Mouse (Mus musculus) hindbrain, embryonic 16.5 days (tissue): Measurements from ENCODE around the gene Pdzrn4. TPM values are rescaled to one million over a fixed set of nuclear protein-coding genes. Genes with fewer than 3 reads are reported as not detected.

ENCODE experiments used
- ATAC-seq: fragments of 200-750 bp; cut with Nextera tagmentation; 2 replicates; pipeline ENCODE4 v1.8.0; 2017; ENCODE audit warnings: moderate TSS enrichment, moderate library complexity
- H3K27ac ChIP-seq: fragments of 300-500 bp; sonication (generic); 2 replicates; pipeline ENCODE4 v1.5.1; 2014; ENCODE audit warnings: low read depth, mild to moderate bottlenecking, control low read depth, low read length, moderate library complexity
- H3K27me3 ChIP-seq: fragments of 300-500 bp; sonication (generic); replicated peaks from 2 replicates; pipeline ENCODE4 v1.6.1; 2014; ENCODE audit warnings: low read length; ENCODE audit not compliant: control insufficient read depth, insufficient read depth
- H3K36me3 ChIP-seq: fragments of 300-500 bp; sonication (generic); 2 replicates; pipeline ENCODE4 v1.6.1; 2014; ENCODE audit warnings: mild to moderate bottlenecking, low read length, moderate library complexity, mixed read lengths; ENCODE audit not compliant: control insufficient read depth, insufficient read depth
- H3K4me1 ChIP-seq: fragments of 300-500 bp; sonication (generic); 2 replicates; pipeline ENCODE4 v1.6.1; 2014; ENCODE audit warnings: low read depth, low read length; ENCODE audit not compliant: control insufficient read depth, insufficient read depth
- H3K4me2 ChIP-seq: fragments of 300-500 bp; sonication (generic); 2 replicates; pipeline ENCODE4 v1.6.1; 2014; ENCODE audit warnings: mild to moderate bottlenecking, low read length, control low read depth, moderate library complexity
- H3K4me3 ChIP-seq: fragments of 300-500 bp; sonication (generic); 2 replicates; pipeline ENCODE4 v1.5.1; 2014; ENCODE audit warnings: mild to moderate bottlenecking, low read length, control low read depth, moderate library complexity
- H3K9ac ChIP-seq: fragments of 300-500 bp; sonication (generic); 2 replicates; pipeline ENCODE4 v1.6.1; 2014; ENCODE audit warnings: low read depth, mild to moderate bottlenecking, control low read depth, low read length, moderate library complexity
- H3K9me3 ChIP-seq: fragments of 300-500 bp; sonication (generic); 2 replicates; pipeline ENCODE4 v1.6.1; 2014; ENCODE audit warnings: mild to moderate bottlenecking, low read length, moderate library complexity; ENCODE audit not compliant: control insufficient read depth
- WGBS: fragments of 180-500 bp; shearing (Covaris S2); extraction: QIAGEN DNeasy Blood & Tissue Kit; methylation state at CpG from one replicate; pipeline ENCODE4 v1.1.7; 2014; 5-methylcytosine and 5-hydroxymethylcytosine counted together
- polyA plus RNA-seq: library from polyadenylated mRNA; unstranded; fragments of >200 nt; fragmentation: Nextera tagmentation; extraction: Ambion mirVana; gene quantifications from 2 replicates; pipeline ENCODE4 v1.2.1, GENCODE M21; 2015

Gene Pdzrn4
- polyA plus RNA-seq, 1 experiment from 2014 or later: 26.6 TPM

- Histone ChIP-seq H3K27me3 (no peaks in the 10 kb centered on the region), H3K36me3 (no peaks in the 10 kb centered on the region), H3K4me1 (0 out of 2 replicates have a peak, but pooled peaks cover 2% of the 10 kb centered on the region), H3K4me2 (no peak overlapping the region), H3K9ac (no peak overlapping the region), H3K4me3 (no peak overlapping the region), H3K9me3 (no peaks in the 10 kb centered on the region), H3K27ac (peak overlapping the region; percentile 11; the same call in 1 of the 2 replicates)
- peak; percentile 50; the same call in 1 of the 2 replicates for ATAC-seq
- WGBS: 31% methylated on average over 10 of the region's 10 CpGs
These were observed 299.7 kb downstream of the Pdzrn4 start for GRCm38 (mm10) chr15:92696276-92696956.

DNA sequence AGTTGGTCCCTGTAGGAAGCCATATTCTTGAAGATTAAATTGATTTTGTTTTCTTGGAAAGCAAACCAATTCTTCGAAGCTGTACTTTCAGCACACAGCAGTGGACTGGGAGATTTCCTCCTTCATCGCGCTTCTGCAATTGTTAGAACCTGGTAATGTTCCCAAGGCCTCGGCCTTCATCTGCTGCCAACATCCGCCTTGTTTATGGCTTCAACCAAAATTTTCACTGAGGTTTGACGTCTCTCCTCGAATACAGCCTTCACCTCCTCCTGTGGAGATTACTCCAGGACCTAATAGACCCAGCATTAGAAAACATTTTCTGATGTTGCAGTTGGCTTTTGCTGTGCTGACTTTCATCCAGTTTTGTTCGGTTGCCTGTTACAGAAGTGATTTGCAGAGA lies 307.5 kb downstream of the Pdzrn4 start:
- Histone ChIP-seq H3K4me3 (no peak overlapping the region), H3K9ac (no peak overlapping the region), H3K4me1 (no peaks in the 10 kb centered on the region; the same call in 1 of the 2 replicates), H3K27me3 (no peaks in the 10 kb centered on the region), H3K36me3 (no peaks in the 10 kb centered on the region), H3K27ac (peak overlapping the region; percentile 16), H3K4me2 (no peak overlapping the region), H3K9me3 (no peaks in the 10 kb centered on the region)
- ATAC-seq: no peak
- WGBS: 60% methylated on average over 8 of the region's 8 CpGs

GRCm38 (mm10) chr15:92738676-92739075 lies 342.0 kb downstream of the Pdzrn4 start:
- no peaks in the 10 kb centered on the region for H3K9me3 ChIP-seq
- H3K9ac ChIP-seq: no peak overlapping the region
- no peaks in the 10 kb centered on the region for H3K36me3 ChIP-seq
- no peak overlapping the region for H3K4me3 ChIP-seq
- no peak for ATAC-seq
- peaks cover 3% of the 10 kb centered on the region for H3K4me1 ChIP-seq
- 85% methylated on average over 2 of the region's 2 CpGs for WGBS
- H3K27ac ChIP-seq: no peak overlapping the region
- H3K27me3 ChIP-seq: no peaks in the 10 kb centered on the region
- H3K4me2 ChIP-seq: no peak overlapping the region

DNA sequence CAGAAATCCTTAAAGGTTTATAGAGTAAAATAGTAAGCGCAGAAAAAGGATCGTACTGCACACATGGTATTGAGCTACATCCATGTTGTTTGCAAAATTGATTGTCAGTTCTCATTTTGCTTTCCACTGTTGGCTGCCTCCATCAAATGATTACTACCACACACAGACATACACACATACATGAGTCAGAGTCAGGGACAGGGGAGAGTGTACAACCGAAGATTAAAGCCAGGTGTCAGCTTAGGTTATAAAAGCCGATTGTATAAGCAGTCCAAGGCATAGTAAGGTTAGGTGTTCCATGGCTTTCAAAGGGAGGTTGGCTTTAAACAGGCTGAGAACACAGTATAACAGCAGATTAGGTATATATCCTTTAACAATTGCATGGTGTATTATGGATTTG lies 343.2 kb downstream of the Pdzrn4 start:
- WGBS: 87% methylated on average over 4 of the region's 4 CpGs
- Histone ChIP-seq H3K4me1 (peaks cover 5% of the 10 kb centered on the region), H3K4me2 (no peak overlapping the region)

DNA sequence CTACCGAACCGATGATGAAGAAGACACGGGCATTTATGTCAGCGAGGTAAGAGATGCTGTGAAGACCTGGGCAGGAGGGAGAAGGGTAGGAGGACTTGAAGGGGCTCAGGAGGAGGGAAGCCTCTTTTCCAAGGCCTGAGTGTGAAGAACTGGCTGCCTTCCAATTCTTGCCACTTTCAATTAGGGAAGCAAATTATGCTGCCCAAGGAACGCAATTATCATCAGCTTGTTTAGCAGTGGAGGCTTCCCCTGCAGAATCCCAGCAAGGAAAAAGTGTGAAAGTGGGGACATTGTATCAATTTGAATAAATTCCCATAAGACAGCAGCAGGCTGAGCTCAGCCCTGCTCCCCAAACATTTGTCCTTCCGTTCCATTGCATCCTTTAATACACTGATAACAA lies 346.9 kb downstream of the Pdzrn4 start:
- whole genome bisulfite sequencing: 27% methylated on average over 6 of the region's 6 CpGs
- H3K27me3 ChIP-seq: no peaks in the 10 kb centered on the region
- H3K4me2 ChIP-seq: no peak overlapping the region
- ATAC-seq: peak; percentile 69
- H3K36me3 ChIP-seq: no peaks in the 10 kb centered on the region
- H3K9me3 ChIP-seq: no peaks in the 10 kb centered on the region
- H3K27ac ChIP-seq: no peak overlapping the region
- no peak overlapping the region for H3K4me3 ChIP-seq
- H3K4me1 ChIP-seq: peaks cover 5% of the 10 kb centered on the region
- no peak overlapping the region for H3K9ac ChIP-seq

More for the DNA sequence above, 343.2 kb downstream of the Pdzrn4 start:
- ATAC-seq: no peak
- Histone ChIP-seq H3K27ac (no peak overlapping the region), H3K4me3 (no peak overlapping the region), H3K36me3 (no peaks in the 10 kb centered on the region), H3K9me3 (no peaks in the 10 kb centered on the region), H3K9ac (no peak overlapping the region), H3K27me3 (no peaks in the 10 kb centered on the region)

DNA sequence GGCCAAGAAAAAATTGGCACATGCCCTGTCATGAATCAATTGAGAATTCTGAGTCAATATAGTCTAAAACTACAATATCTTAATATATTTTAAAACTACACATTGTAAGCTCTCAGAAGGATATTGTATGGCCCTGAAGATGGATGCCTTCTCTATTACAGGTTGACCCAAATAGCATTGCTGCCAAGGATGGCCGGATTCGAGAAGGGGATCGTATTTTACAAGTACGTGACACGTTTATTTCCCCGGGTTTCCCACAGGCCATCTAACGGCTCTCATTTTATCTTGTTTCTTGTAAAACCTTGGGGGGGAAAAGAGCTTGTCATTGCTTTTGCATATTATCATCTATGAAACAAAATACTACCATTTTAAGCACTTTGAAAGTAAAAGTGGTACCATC lies 349.4 kb downstream of the Pdzrn4 start:
- ATAC-seq: no peak
- Histone ChIP-seq H3K36me3 (no peaks in the 10 kb centered on the region), H3K4me3 (no peak overlapping the region), H3K4me2 (no peak overlapping the region), H3K27me3 (no peaks in the 10 kb centered on the region), H3K27ac (no peak overlapping the region), H3K4me1 (peaks cover 5% of the 10 kb centered on the region), H3K9ac (no peak overlapping the region), H3K9me3 (no peaks in the 10 kb centered on the region)
- 77% methylated on average over 7 of the region's 7 CpGs for WGBS

DNA sequence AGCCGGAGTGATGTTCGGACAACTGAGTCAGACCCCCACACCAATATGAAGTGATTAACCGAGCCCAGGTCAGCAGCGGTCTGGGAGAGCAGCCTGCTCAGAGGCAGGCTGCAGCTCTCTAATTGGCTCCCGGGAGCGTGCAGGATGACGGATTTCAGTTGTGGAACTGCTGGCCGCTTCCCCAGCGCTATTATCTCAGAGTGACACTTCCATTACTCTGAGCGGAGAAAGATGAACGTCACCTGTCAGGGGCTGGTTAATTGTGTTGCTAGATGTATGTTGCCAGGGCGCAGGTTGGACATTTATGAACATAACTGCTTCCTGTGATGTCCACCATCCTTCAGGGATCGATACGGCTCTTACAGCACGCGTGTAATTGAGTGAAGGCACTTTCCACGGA lies 355.5 kb downstream of the Pdzrn4 start:
- peak overlapping the region; percentile 49 for H3K4me2 ChIP-seq
- H3K36me3 ChIP-seq: no peaks in the 10 kb centered on the region
- WGBS: 51% methylated on average over 17 of the region's 17 CpGs
- H3K9ac ChIP-seq: no peak overlapping the region
- peak; percentile 63 for ATAC-seq
- peak overlapping the region; percentile 11 for H3K4me3 ChIP-seq
- H3K27ac ChIP-seq: no peak overlapping the region
- H3K9me3 ChIP-seq: no peaks in the 10 kb centered on the region
- no peaks in the 10 kb centered on the region for H3K27me3 ChIP-seq
- peaks cover 2% of the 10 kb centered on the region for H3K4me1 ChIP-seq

DNA sequence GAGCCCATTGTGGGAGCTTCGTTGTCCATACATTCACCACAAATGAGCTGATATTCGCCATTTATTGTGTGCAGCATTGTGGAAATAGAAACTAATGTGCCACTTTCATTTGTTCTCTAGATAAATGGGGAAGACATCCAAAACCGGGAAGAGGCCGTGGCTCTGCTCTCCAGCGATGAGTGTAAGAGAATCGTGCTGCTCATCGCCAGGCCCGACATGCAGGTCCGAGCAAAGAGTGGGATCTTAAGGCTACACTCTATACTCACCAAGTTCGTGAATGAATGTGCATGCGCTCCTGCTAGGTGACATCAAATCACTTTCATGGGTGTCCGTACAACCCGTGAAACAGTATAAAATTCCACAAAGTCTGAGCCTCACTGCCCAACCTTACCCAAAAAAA lies 355.9 kb downstream of the Pdzrn4 start:
- peak overlapping the region; percentile 11 for H3K4me3 ChIP-seq
- H3K27me3 ChIP-seq: no peaks in the 10 kb centered on the region
- WGBS: 75% methylated on average over 13 of the region's 13 CpGs
- no peaks in the 10 kb centered on the region for H3K9me3 ChIP-seq
- H3K4me1 ChIP-seq: peaks cover 2% of the 10 kb centered on the region
- H3K9ac ChIP-seq: no peak overlapping the region
- H3K27ac ChIP-seq: no peak overlapping the region
- ATAC-seq: no peak
- peak overlapping the region; percentile 49 for H3K4me2 ChIP-seq
- H3K36me3 ChIP-seq: no peaks in the 10 kb centered on the region

DNA sequence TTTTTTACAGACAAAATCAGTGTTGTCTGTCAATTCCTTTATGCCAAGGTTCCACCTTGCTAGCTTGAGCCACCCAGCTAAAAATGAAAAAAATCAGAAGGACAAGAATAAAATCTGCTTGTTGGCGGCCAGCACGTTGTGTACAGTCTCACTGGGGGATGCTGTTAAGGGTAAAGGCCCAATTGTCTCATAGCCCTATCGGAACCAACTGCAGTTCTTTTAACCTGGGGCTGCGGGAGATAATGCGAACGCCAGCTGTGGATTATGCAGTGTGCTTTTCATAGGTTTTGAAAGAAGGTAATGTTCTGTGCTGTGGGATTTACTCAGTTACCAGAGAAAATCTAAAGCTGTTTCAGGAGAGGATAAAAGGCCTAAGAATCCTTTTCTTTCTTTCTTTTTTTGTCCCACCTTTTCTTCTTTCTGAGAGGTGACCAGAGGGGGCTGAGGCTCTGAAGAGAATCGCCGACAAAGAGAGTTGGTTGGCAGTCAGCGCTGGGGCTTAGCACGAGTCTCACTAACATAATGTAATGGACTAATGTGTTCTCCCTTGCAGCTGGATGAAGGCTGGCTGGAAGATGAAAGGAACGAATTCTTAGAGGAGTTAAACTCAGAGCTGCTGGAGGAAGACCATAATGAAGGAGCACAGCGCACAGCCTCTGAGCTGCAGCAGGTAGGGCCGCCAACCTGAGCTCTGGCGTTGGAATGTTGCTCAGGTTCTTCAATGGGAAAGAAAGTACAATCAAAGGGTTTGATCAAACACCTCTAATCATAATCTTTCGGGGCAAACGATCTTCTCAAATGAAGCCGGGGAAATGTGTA lies 360.6 kb downstream of the Pdzrn4 start:
- Histone ChIP-seq H3K9me3 (no peaks in the 10 kb centered on the region), H3K27me3 (no peaks in the 10 kb centered on the region), H3K4me1 (peaks cover 2% of the 10 kb centered on the region), H3K36me3 (no peaks in the 10 kb centered on the region), H3K4me3 (no peak overlapping the region), H3K27ac (no peak overlapping the region), H3K4me2 (no peak overlapping the region), H3K9ac (no peak overlapping the region)
- ATAC-seq: no peak
- whole genome bisulfite sequencing: 45% methylated on average over 17 of the region's 17 CpGs
